28 mouse cellular contexts compared by ENCODE assay signal in genomic region chr4:149218476-149218875, GRCm38 (mm10).
"Had no signal": no experiment of that assay in that cellular context is flagged by ENCODE, and none has a peak within 500 bp of the region (broad histone marks: within the 10 kb centered on the region; RNA-seq: fewer than 3 reads in every experiment).

No protein-coding gene starts in this region.

- H3K9ac ChIP-seq: embryonic facial prominence, embryonic 12.5 days; embryonic facial prominence, embryonic 13.5 days; embryonic facial prominence, embryonic 15.5 days; forebrain, embryonic 12.5 days; forebrain, embryonic 13.5 days; forebrain, embryonic 15.5 days; forebrain, postnatal 0 days had no signal

- H3K27me3 ChIP-seq: embryonic facial prominence, embryonic 12.5 days; embryonic facial prominence, embryonic 13.5 days; embryonic facial prominence, embryonic 15.5 days; forebrain, embryonic 12.5 days; forebrain, embryonic 13.5 days; forebrain, embryonic 15.5 days had no signal

- H3K4me2 ChIP-seq: embryonic facial prominence, embryonic 12.5 days; embryonic facial prominence, embryonic 13.5 days; embryonic facial prominence, embryonic 15.5 days; forebrain, embryonic 12.5 days; forebrain, embryonic 13.5 days; forebrain, embryonic 15.5 days had no signal

- H3K4me3 ChIP-seq: embryonic facial prominence, embryonic 10.5 days; embryonic facial prominence, embryonic 12.5 days; embryonic facial prominence, embryonic 13.5 days; embryonic facial prominence, embryonic 15.5 days; erythroblast, embryonic 14.5 days; forebrain, embryonic 10.5 days; forebrain, embryonic 12.5 days; forebrain, embryonic 13.5 days; forebrain, embryonic 15.5 days; gastrocnemius, adult 2 months; heart, adult 2 months had no signal

- DNase-seq: cerebellum, adult 8-10 months; cerebellum, adult 9-10 months; cerebellum, adult 9-11 months; cerebellum, postnatal 10 days; cerebellum, postnatal 14 days; cerebellum, postnatal 25 days; cerebellum, postnatal 36 days; embryo, embryonic 11 days; forebrain, postnatal 0 days; gastrocnemius, adult 2 months; gastrocnemius, postnatal 10 days; gastrocnemius, postnatal 14 days; gastrocnemius, postnatal 25 days; gastrocnemius, postnatal 36 days; heart, adult 11 months; heart, adult 18-20 months; heart, adult 2 months had no signal

- H3K27ac ChIP-seq: embryonic facial prominence, embryonic 10.5 days; embryonic facial prominence, embryonic 12.5 days; embryonic facial prominence, embryonic 13.5 days; embryonic facial prominence, embryonic 15.5 days; forebrain, embryonic 12.5 days; forebrain, embryonic 13.5 days; gastrocnemius, adult 2 months; heart, adult 2 months had no signal

- ATAC-seq: forebrain, embryonic 13.5 days; forebrain, embryonic 14.5 days; forebrain, embryonic 15.5 days; forebrain, embryonic 16.5 days; forebrain, postnatal 0 days had no signal

- H3K9me3 ChIP-seq: embryonic facial prominence, embryonic 10.5 days; embryonic facial prominence, embryonic 12.5 days; embryonic facial prominence, embryonic 13.5 days; embryonic facial prominence, embryonic 15.5 days; forebrain, embryonic 13.5 days; forebrain, embryonic 15.5 days had no signal
